Mouse (Mus musculus) urinary bladder, adult 2 months (tissue): ENCODE measurements around the gene Tmtc1. TPM values are rescaled to one million over a fixed set of nuclear protein-coding genes. Genes with fewer than 3 reads are reported as not detected.

Experiments
- DNase-seq: peaks from one replicate; pipeline ENCODE4 v3.0.0; 2022; ENCODE audit warnings: low spot score
- polyA plus RNA-seq: library from polyadenylated mRNA; depleted of rRNA; stranded (reverse); fragments of >200 nt; gene quantifications from 2 replicates; pipeline ENCODE4 v1.2.3, GENCODE M21; 2012

The Tmtc1 gene
- polyA plus RNA-seq, 1 experiment = 14.2 TPM

- no peak for DNase-seq
These were observed 22.6 kb downstream of the Tmtc1 start for GRCm38 (mm10) chr6:148421577-148421976.

GRCm38 (mm10) chr6:148420387-148420786 is 23.8 kb downstream of the Tmtc1 start:
- no peak for DNase-seq

- DNase-seq = no peak
These were observed 27.6 kb downstream of the Tmtc1 start for GRCm38 (mm10) chr6:148416597-148416996.

GRCm38 (mm10) chr6:148413638-148414037 is 30.6 kb downstream of the Tmtc1 start:
- no peak for DNase-seq

- no peak for DNase-seq
These were observed 37.2 kb downstream of the Tmtc1 start for GRCm38 (mm10) chr6:148406792-148407490.

- no peak for DNase-seq
These were observed 38.6 kb downstream of the Tmtc1 start for GRCm38 (mm10) chr6:148405599-148405998.

GRCm38 (mm10) chr6:148404500-148404899 is 39.7 kb downstream of the Tmtc1 start:
- DNase-seq = no peak

- DNase-seq = no peak
These were observed 40.4 kb downstream of the Tmtc1 start for GRCm38 (mm10) chr6:148403761-148404160.

GRCm38 (mm10) chr6:148401031-148401430 is 43.2 kb downstream of the Tmtc1 start:
- no peak for DNase-seq

GRCm38 (mm10) chr6:148399541-148399940 is 44.6 kb downstream of the Tmtc1 start:
- no peak for DNase-seq

- DNase-seq = no peak
These were observed 45.3 kb downstream of the Tmtc1 start for GRCm38 (mm10) chr6:148398888-148399287.

GRCm38 (mm10) chr6:148397270-148397669 is 46.9 kb downstream of the Tmtc1 start:
- no peak for DNase-seq

GRCm38 (mm10) chr6:148395272-148395671 is 48.9 kb downstream of the Tmtc1 start:
- no peak for DNase-seq

GRCm38 (mm10) chr6:148394294-148394693 is 49.9 kb downstream of the Tmtc1 start:
- DNase-seq = no peak

GRCm38 (mm10) chr6:148392147-148392546 is 52.0 kb downstream of the Tmtc1 start:
- DNase-seq = no peak

- DNase-seq = no peak
These were observed 52.9 kb downstream of the Tmtc1 start for GRCm38 (mm10) chr6:148391286-148391685.

GRCm38 (mm10) chr6:148390630-148391276 is 53.4 kb downstream of the Tmtc1 start:
- no peak for DNase-seq

GRCm38 (mm10) chr6:148387990-148388389 is 56.2 kb downstream of the Tmtc1 start:
- DNase-seq = no peak

GRCm38 (mm10) chr6:148384111-148384895 is 59.9 kb downstream of the Tmtc1 start:
- DNase-seq = no peak

GRCm38 (mm10) chr6:148381163-148381782 is 62.9 kb downstream of the Tmtc1 start:
- DNase-seq = no peak

- DNase-seq = no peak
These were observed 68.5 kb downstream of the Tmtc1 start for GRCm38 (mm10) chr6:148375618-148376209.

- no peak for DNase-seq
These were observed 69.2 kb downstream of the Tmtc1 start for GRCm38 (mm10) chr6:148375015-148375414.
